Mouse (Mus musculus) mature B cell (primary cell): ENCODE data around the gene Mmp15.

Experiments
- in situ Hi-C: fragments of 300-500 bp; cut with MboI; formaldehyde crosslinking; loops from 2 replicates; pipeline ENCODE4 v1.14.3; 2019

The Mmp15 gene

GRCm38 (mm10) chr8:95352151-95352870 is at the start of gene Mmp15:
TSS of gene Mmp15 (plus strand) at chr8:95352268.
- in situ Hi-C loops = no loop called here

DNA sequence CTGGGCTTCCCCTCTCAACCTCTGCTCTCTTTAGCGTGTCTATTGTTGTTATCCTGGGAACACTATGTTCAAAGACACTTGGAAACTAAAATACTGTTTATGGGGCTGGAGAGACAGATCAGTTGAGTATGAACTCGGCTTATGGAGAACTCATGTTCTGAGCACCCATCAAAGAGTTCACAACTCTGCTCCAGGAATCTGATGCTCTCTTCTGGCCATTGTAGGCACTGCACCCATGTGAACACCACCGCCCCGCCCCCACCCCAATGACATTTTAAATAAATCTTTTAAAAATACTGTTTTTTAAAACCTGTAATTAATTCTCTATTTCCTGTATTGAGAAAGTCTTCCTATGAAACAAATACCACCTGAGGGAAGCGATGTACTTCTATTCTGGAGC is 49.7 kb upstream of the Mmp15 start:
- in situ Hi-C loops = no loop called here

DNA sequence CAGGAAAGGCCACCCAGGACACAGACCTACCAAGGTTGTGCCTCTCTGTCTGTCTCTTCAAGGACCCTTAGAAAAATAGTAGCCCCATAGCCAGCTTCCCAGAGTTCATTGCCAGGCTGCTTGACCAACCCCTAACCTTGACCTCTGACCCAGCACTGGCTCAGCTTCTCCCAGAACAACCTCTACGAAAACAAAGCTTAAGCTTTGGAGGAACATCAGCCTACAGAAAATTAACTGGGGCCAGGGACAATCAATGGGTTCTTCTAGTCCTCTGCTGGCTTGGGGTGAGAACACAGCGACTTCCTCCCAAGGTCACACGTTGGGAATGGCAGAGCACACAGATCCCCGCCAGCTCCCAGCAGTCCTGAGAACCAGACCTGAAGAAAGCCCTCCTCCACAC is 46.5 kb upstream of the Mmp15 start:
- in situ Hi-C loops = no loop called here

GRCm38 (mm10) chr8:95306431-95306830 is 45.6 kb upstream of the Mmp15 start, which contains the start of gene Cngb1:
TSS of gene Cngb1 (minus strand) at chr8:95306585.
- in situ Hi-C loops = no loop called here

DNA sequence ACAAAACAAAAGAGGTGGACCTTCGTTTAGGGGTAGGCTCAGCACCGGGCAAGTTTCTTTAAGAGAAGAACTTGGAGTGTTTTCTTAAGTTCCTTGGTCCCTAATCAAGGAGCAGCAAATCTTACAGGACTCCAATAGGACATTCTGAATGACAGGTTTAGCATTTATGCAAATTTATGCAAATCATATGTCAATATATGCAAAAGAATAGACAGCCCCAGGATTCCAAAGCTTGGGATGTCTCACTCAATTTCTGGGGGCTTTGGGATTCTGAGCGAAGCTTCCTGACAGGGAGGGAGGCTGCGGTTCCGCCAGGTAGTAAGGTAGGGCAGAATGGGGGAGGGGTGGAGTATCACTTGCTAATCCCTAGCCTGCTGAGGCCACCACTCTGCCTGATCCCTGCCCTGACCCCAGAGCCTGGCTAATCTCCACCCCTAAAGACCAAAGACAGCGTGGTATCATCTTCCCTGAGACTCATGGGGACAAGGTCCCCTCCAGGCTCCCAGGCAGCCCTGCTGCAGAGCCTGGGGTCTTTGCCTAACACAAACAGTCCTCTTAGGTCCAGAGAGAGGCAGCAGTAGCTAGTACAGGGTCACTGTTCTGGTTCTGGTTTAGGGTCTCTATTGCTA is 41.6 kb upstream of the Mmp15 start, which contains the start of gene Tepp:
Gene Tepp (plus strand): TSS at position 225 of the 629 bp plus-strand sequence.
- in situ Hi-C loops = no loop called here

DNA sequence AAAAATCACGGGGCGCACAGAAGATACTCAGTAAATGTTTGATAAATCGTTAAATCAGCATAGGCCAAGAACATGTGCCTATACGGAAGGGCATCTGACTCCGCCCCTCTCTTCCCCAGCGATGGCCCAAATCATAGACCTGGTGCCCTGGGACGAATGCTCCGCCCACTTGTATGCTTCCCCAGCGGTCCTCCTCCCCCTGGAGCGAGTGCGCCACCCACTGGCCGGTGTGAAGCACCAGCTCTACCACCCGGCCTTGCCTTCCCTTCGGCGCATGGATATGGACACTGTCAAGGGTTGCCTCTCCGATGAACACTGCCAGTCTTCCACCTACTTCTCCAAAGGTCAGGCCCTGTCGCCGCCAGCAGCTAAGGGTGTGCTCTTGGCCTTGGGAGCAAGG is 39.2 kb upstream of the Mmp15 start:
- in situ Hi-C loops = no loop called here

DNA sequence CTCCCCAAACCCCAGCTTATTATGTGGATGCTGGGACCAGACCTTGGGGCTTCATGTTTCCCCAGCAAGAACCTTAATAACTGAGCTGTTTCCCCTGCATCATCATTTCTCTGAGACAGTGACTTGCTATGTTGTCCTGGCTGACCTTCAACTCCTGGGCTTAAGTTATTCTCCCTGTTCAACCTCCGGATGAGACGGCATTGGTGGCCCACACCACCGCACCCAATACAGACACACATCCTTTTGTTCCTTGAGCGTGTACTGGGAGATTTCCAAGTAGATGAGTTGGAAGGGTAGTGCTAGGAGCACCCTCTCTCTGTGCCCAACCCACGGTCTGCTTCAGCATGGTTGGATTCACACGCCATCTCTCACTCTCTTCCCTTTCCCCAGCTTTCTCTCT is 38.2 kb upstream of the Mmp15 start:
- in situ Hi-C loops = no loop called here

- in situ Hi-C loops = no loop called here
These were observed 37.4 kb upstream of the Mmp15 start for GRCm38 (mm10) chr8:95314707-95315106.

DNA sequence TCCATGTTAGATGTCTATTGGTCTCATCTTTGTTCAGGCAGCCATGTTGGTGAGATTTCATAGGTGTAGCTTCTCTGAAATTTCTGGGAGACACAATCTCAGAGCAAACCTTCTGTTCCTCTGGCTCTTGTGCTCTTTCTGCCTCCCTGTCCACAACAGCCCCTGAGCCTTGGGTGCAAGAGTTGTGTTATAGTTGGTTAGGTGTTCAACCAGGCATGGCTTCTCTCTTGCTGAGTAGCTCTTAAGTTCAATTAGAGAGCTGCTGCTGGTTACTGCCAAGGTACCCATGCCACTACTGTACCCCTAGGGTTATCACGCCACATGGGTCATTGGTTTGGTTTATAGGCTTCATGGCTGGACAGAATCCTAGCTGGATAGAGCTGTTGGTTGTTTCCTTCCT is 36.7 kb upstream of the Mmp15 start:
- in situ Hi-C loops = no loop called here

DNA sequence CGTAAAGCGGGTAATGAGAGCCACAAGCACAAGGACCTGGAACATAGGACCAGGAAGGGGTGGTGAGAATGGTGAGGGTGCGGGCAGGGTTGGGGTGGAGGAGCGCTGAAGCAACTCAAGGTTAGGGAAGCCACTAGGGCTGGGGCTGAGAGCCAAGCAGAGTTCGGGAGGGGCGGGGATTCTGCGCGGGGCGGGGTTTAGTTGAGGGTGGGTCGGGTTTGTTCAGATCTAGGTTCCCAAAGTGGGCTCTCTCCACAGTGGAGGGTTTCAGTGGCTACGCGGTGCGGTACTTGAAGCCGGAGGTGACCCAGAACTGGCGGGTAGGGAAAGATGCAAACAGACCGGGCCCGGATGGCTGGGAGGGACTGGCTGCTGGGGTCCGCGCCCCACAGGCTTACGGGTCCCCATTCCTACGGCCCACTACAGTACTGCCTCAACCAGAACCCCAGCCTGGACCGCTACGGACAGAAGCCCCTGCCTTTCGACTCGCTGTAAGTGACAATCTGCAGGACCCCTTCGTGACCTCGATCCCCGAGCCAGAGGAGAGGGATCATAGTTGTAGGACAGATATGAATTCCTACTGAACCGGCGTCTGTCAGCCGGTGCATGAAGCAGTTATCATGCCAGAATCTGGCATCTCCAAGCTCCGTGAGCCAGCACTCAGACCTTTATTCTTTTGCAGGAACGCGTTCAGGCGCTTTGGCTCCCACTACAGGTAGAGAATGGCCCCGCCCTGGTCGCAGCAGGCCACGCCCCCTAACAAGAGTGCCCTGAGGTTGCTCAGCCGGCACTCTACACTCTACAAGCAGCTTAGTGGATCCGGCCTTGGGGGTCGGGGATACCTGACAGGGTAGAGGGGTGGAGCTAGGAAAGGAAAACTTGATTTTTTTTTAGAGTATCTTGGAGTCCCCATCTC is 31.6 kb upstream of the Mmp15 start:
- in situ Hi-C loops = loop anchor here (10.0 kb wide), 1 partner anchor 66 kb away; no protein-coding TSS in a partner anchor

DNA sequence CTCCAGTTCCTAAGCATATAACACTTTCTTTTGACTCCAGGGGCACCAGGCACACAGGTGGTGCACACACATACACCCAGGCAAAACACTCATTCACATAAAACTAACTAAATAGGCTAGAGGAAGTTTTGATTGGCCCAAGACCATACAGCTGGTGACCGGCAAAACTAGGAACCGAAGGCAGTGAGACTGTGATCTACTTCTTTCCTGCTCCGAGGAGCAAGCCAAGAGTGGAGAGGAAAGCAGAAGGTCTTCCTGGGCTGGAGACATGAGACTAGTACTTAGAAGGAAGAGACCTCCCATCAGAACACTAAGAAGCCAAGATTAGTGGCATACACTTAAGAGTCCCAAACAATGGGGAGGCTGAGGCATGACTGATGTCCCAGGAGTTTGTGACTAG is 28.9 kb upstream of the Mmp15 start:
- in situ Hi-C loops = loop anchor here (10.0 kb wide), 1 partner anchor 68 kb away; no protein-coding TSS in a partner anchor

DNA sequence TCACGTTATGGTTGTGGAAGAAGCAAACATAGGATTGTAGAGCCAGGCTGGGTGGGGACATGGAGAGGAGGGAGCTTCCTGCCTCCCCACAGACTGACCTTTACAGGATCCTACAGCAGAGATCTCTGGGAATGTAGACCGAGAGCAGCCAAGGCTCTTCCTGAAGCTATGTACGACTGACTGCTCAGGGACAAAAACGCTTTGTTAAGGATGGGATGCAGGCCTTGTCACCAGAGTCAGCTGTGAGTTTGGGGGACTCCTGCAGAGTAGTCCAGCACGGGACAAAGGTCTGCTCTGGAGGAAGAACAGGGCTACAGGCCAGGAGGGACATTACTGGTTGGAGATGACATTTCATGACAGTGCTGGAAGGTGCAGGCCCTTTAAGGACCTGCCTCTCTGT is 27.4 kb upstream of the Mmp15 start:
- in situ Hi-C loops = loop anchor here (10.0 kb wide), 1 partner anchor 70 kb away; no protein-coding TSS in a partner anchor

GRCm38 (mm10) chr8:95326822-95327221 is 25.2 kb upstream of the Mmp15 start:
- in situ Hi-C loops = loop anchor here (10.0 kb wide), 1 partner anchor 72 kb away; no protein-coding TSS in a partner anchor

- in situ Hi-C loops = loop anchor here (10.0 kb wide), 1 partner anchor 73 kb away; no protein-coding TSS in a partner anchor
These were observed 24.1 kb upstream of the Mmp15 start for GRCm38 (mm10) chr8:95327866-95328465.

DNA sequence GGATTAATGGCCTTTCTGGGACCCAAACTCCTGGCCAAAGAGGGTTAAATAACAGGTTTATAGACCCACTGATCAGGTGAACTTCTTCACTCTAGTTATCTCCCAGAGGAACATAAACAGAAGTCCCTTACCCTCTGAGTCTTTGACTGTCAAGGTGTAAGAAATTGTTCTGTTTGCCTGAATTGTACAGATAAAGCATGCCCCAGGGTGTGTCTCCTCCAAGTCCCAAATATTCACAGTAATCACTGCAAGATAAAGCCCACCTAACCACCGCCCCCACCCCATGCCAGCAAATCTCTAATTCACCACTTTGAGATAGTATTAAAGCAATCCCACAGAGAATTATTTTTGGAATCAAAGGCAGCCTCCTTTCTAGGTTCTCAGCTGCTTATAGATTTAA is 21.7 kb upstream of the Mmp15 start:
- in situ Hi-C loops = loop anchor here (10.0 kb wide), 2 partner anchors 104 to 246 kb away; partner anchors contain the start of genes Cfap20 and Katnb1

- in situ Hi-C loops = loop anchor here (10.0 kb wide), 2 partner anchors 104 to 246 kb away; partner anchors contain the start of genes Cfap20 and Katnb1
These were observed 20.8 kb upstream of the Mmp15 start for GRCm38 (mm10) chr8:95331156-95331719.

- in situ Hi-C loops = loop anchor here (10.0 kb wide), 2 partner anchors 103 to 247 kb away; partner anchors contain the start of genes Cfap20 and Katnb1
These were observed 20.2 kb upstream of the Mmp15 start, which contains the start of the genes Zfp319 and Usb1 for GRCm38 (mm10) chr8:95331720-95332436. TSS of gene Zfp319 (minus strand) at chr8:95331950. TSS of gene Usb1 (plus strand) at chr8:95332284.

DNA sequence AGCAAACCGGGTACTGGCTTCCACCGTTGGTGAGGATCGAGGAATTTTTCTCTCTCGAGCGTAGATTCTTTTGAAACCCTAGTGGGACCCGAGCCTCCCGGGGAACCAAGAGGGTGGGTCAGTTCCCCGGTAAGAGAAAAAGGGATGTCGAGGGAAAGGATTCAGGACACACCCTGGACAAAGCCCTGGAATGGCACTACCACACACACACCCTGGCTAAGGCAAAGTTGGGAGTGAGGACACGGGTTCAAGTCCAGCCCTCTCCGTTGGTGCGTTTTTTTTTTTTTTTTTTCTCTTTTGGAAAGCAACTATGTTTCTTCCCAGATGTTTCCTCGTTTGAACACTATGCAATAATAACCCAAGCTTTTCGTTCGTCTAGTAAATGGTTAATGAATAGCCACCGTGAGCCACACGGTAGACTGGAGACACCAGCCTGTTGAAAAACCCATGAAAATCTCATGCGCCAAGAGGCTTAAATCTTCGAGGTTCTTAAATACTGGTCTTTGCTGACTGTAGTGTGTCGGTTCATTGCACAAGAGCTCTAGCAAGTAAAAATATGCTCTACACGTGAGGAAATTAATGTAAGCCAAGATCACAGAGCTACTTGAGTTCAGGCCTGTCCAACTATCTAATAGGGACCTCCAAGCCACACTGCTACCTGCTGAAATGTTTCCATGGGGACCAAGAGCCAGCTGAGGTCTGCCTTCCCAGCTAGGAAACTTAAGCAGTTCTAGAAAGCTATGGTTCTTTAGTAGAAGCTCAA is 19.4 kb upstream of the Mmp15 start:
- in situ Hi-C loops = loop anchor here (10.0 kb wide), 2 partner anchors 102 to 248 kb away; partner anchors contain the start of genes Cfap20 and Katnb1

GRCm38 (mm10) chr8:95335706-95336105 is 16.4 kb upstream of the Mmp15 start:
- in situ Hi-C loops = loop anchor here (10.0 kb wide), 2 partner anchors 99 to 251 kb away; partner anchors contain the start of genes Cfap20 and Katnb1
